Mouse (Mus musculus): Measurements from ENCODE around the gene Aspscr1. TPM values are rescaled to one million over a fixed set of nuclear protein-coding genes. Genes with fewer than 3 reads are reported as not detected.

Gene Aspscr1
- polyA plus RNA-seq, 1 experiment from 2014 or later, result 171 TPM

- H3K27ac ChIP-seq, result peak within 1 kb of the TSS; percentile 43; the same call in 1 of the 2 replicates
- WGBS, result 4% methylated on average over 13 of the region's 13 CpGs
- H3K36me3 ChIP-seq, result no peaks in the 10 kb centered on the region
- H3K27me3 ChIP-seq (ENCODE audit: low read depth, poor library complexity, severe bottlenecking), result peaks cover 25% of the 10 kb centered on the region
- peak within 1 kb of the TSS; percentile 29 for H3K4me3 ChIP-seq
- H3K9me3 ChIP-seq (replicated peaks), result no peaks in the 10 kb centered on the region
- peaks cover 25% of the 10 kb centered on the region for H3K4me1 ChIP-seq
- DNase-seq (ENCODE audit: low spot score), result no peak
These were observed 24.7 kb upstream of the Aspscr1 start, which contains the start of gene Myadml2 for GRCm38 (mm10) chr11:120648001-120648476. Myadml2 (minus strand) TSS chr11:120648158.

GRCm38 (mm10) chr11:120651872-120652271, 20.9 kb upstream of the Aspscr1 start:
- 73% methylated on average over 3 of the region's 3 CpGs for WGBS
- no peak for DNase-seq (ENCODE audit: low spot score)

GRCm38 (mm10) chr11:120654741-120655140, 18.0 kb upstream of the Aspscr1 start:
- Histone ChIP-seq H3K4me3 (no peak overlapping the region), H3K27me3 (ENCODE audit: low read depth, poor library complexity, severe bottlenecking) (peaks cover 47% of the 10 kb centered on the region), H3K36me3 (no peaks in the 10 kb centered on the region), H3K9me3 (replicated peaks) (no peaks in the 10 kb centered on the region), H3K27ac (no peak overlapping the region), H3K4me1 (peaks cover 17% of the 10 kb centered on the region)
- DNase-seq (ENCODE audit: low spot score), result no peak
- 82% methylated on average over 3 of the region's 3 CpGs for WGBS

More at GRCm38 (mm10) chr11:120651872-120652271, 20.9 kb upstream of the Aspscr1 start:
- H3K36me3 ChIP-seq, result no peaks in the 10 kb centered on the region
- peaks cover 33% of the 10 kb centered on the region for H3K27me3 ChIP-seq (ENCODE audit: low read depth, poor library complexity, severe bottlenecking)
- H3K4me1 ChIP-seq, result peaks cover 12% of the 10 kb centered on the region
- no peak overlapping the region for H3K27ac ChIP-seq
- H3K4me3 ChIP-seq, result no peak overlapping the region
- no peaks in the 10 kb centered on the region for H3K9me3 ChIP-seq (replicated peaks)

GRCm38 (mm10) chr11:120657301-120657700, 15.5 kb upstream of the Aspscr1 start:
- Histone ChIP-seq H3K27ac (no peak overlapping the region), H3K4me1 (peaks cover 36% of the 10 kb centered on the region), H3K9me3 (replicated peaks) (no peaks in the 10 kb centered on the region), H3K36me3 (no peaks in the 10 kb centered on the region), H3K4me3 (no peak overlapping the region), H3K27me3 (ENCODE audit: low read depth, poor library complexity, severe bottlenecking) (peaks cover 65% of the 10 kb centered on the region)
- WGBS, result 92% methylated on average over 4 of the region's 4 CpGs
- DNase-seq (ENCODE audit: low spot score), result no peak

- H3K27me3 ChIP-seq (ENCODE audit: low read depth, poor library complexity, severe bottlenecking), result peaks cover 82% of the 10 kb centered on the region
- H3K4me3 ChIP-seq, result peak overlapping the region; percentile 58
- WGBS, result 3% methylated on average over 24 of the region's 24 CpGs
- H3K4me1 ChIP-seq, result peaks cover 36% of the 10 kb centered on the region
- no peaks in the 10 kb centered on the region for H3K9me3 ChIP-seq (replicated peaks)
- no peaks in the 10 kb centered on the region for H3K36me3 ChIP-seq
- H3K27ac ChIP-seq, result no peak overlapping the region
- peak; percentile 86 for DNase-seq (ENCODE audit: low spot score)
These were observed 13.8 kb upstream of the Aspscr1 start for GRCm38 (mm10) chr11:120658876-120659410.

- 2% methylated on average over 50 of the region's 50 CpGs for WGBS
- no peaks in the 10 kb centered on the region for H3K36me3 ChIP-seq
- peak overlapping the region; percentile 59 for H3K27ac ChIP-seq
- H3K4me3 ChIP-seq, result peak overlapping the region; percentile 58
- H3K27me3 ChIP-seq (ENCODE audit: low read depth, poor library complexity, severe bottlenecking), result peaks cover 89% of the 10 kb centered on the region
- H3K9me3 ChIP-seq (replicated peaks), result no peaks in the 10 kb centered on the region
- DNase-seq (ENCODE audit: low spot score), result peak; percentile 67
- peaks cover 36% of the 10 kb centered on the region for H3K4me1 ChIP-seq
These were observed 13.1 kb upstream of the Aspscr1 start for GRCm38 (mm10) chr11:120659509-120660300.

GRCm38 (mm10) chr11:120660301-120661075, 12.3 kb upstream of the Aspscr1 start:
- peak overlapping the region; percentile 58 for H3K4me3 ChIP-seq
- H3K27ac ChIP-seq, result peak overlapping the region; percentile 59
- DNase-seq (ENCODE audit: low spot score), result peak; percentile 79
- peaks cover 39% of the 10 kb centered on the region for H3K4me1 ChIP-seq
- H3K9me3 ChIP-seq (replicated peaks), result no peaks in the 10 kb centered on the region
- H3K36me3 ChIP-seq, result no peaks in the 10 kb centered on the region
- under 1% methylated on average over 95 of the region's 95 CpGs for WGBS
- H3K27me3 ChIP-seq (ENCODE audit: low read depth, poor library complexity, severe bottlenecking), result peaks cover 89% of the 10 kb centered on the region

GRCm38 (mm10) chr11:120661076-120661460, 11.7 kb upstream of the Aspscr1 start, which contains the start of gene Notum:
Notum (minus strand) TSS chr11:120661175.
- no peak for DNase-seq (ENCODE audit: low spot score)
- H3K27me3 ChIP-seq (ENCODE audit: low read depth, poor library complexity, severe bottlenecking), result peaks cover 86% of the 10 kb centered on the region
- peak within 1 kb of the TSS; percentile 58 for H3K4me3 ChIP-seq
- WGBS, result under 1% methylated on average over 35 of the region's 35 CpGs
- no peaks in the 10 kb centered on the region for H3K36me3 ChIP-seq
- H3K4me1 ChIP-seq, result peaks cover 43% of the 10 kb centered on the region
- H3K27ac ChIP-seq, result peak within 1 kb of the TSS; percentile 59
- no peaks in the 10 kb centered on the region for H3K9me3 ChIP-seq (replicated peaks)

- Histone ChIP-seq H3K27ac (no peak overlapping the region), H3K9me3 (replicated peaks) (no peaks in the 10 kb centered on the region), H3K4me1 (peaks cover 53% of the 10 kb centered on the region), H3K27me3 (ENCODE audit: low read depth, poor library complexity, severe bottlenecking) (peaks cover 69% of the 10 kb centered on the region), H3K4me3 (no peak overlapping the region), H3K36me3 (no peaks in the 10 kb centered on the region)
- DNase-seq (ENCODE audit: low spot score), result no peak
- WGBS, result 79% methylated on average over 6 of the region's 6 CpGs
These were observed 10.0 kb upstream of the Aspscr1 start for GRCm38 (mm10) chr11:120662759-120663158.

GRCm38 (mm10) chr11:120663714-120664113, 9.1 kb upstream of the Aspscr1 start:
- H3K9me3 ChIP-seq (replicated peaks), result no peaks in the 10 kb centered on the region
- peaks cover 46% of the 10 kb centered on the region for H3K4me1 ChIP-seq
- 94% methylated on average over 5 of the region's 5 CpGs for WGBS
- H3K36me3 ChIP-seq, result no peaks in the 10 kb centered on the region
- H3K4me3 ChIP-seq, result no peak overlapping the region
- no peak overlapping the region for H3K27ac ChIP-seq
- no peak for DNase-seq (ENCODE audit: low spot score)
- peaks cover 59% of the 10 kb centered on the region for H3K27me3 ChIP-seq (ENCODE audit: low read depth, poor library complexity, severe bottlenecking)

GRCm38 (mm10) chr11:120665406-120665805, 7.4 kb upstream of the Aspscr1 start:
- Histone ChIP-seq H3K4me1 (peaks cover 29% of the 10 kb centered on the region), H3K4me3 (no peak overlapping the region), H3K9me3 (replicated peaks) (no peaks in the 10 kb centered on the region), H3K27ac (peak overlapping the region; percentile 61; the same call in 1 of the 2 replicates), H3K36me3 (no peaks in the 10 kb centered on the region), H3K27me3 (ENCODE audit: low read depth, poor library complexity, severe bottlenecking) (peaks cover 42% of the 10 kb centered on the region)
- 73% methylated on average over 3 of the region's 3 CpGs for WGBS
- DNase-seq (ENCODE audit: low spot score), result no peak

- Histone ChIP-seq H3K27me3 (ENCODE audit: low read depth, poor library complexity, severe bottlenecking) (peaks cover 30% of the 10 kb centered on the region), H3K36me3 (no peaks in the 10 kb centered on the region), H3K27ac (peak overlapping the region; percentile 53; the same call in 1 of the 2 replicates), H3K4me3 (peak overlapping the region; percentile 17; the same call in 1 of the 2 replicates), H3K4me1 (peaks cover 17% of the 10 kb centered on the region), H3K9me3 (replicated peaks) (no peaks in the 10 kb centered on the region)
- WGBS, result 0% methylated on average over 3 of the region's 3 CpGs
- DNase-seq (ENCODE audit: low spot score), result no peak
These were observed 6.2 kb upstream of the Aspscr1 start for GRCm38 (mm10) chr11:120666617-120667016.
